Mouse (Mus musculus) heart, embryonic 12.5 days (tissue): Measurements from ENCODE around the gene Polr2b. TPM values are rescaled to one million over a fixed set of nuclear protein-coding genes. Genes with fewer than 3 reads are reported as not detected.

Experiments used
- ATAC-seq: fragments of 200-750 bp; cut with Nextera tagmentation; 2 replicates; pipeline ENCODE4 v1.8.0; 2017; ENCODE audit warnings: moderate TSS enrichment, moderate library complexity; ENCODE audit not compliant: insufficient number of reproducible peaks, low FRiP score
- H3K27ac ChIP-seq: fragments of 300-500 bp; sonication (generic); 2 replicates; pipeline ENCODE4 v1.5.1; 2016; ENCODE audit warnings: mild to moderate bottlenecking, moderate library complexity; ENCODE audit not compliant: poor library complexity, severe bottlenecking
- H3K27me3 ChIP-seq: fragments of 300-500 bp; sonication (generic); replicated peaks from 2 replicates; pipeline ENCODE4 v1.6.1; 2016; ENCODE audit warnings: mild to moderate bottlenecking, moderate library complexity
- H3K36me3 ChIP-seq: fragments of 300-500 bp; sonication (generic); 2 replicates; pipeline ENCODE4 v1.6.1; 2016; ENCODE audit warnings: mild to moderate bottlenecking, moderate library complexity
- H3K4me1 ChIP-seq: fragments of 300-500 bp; sonication (generic); replicated peaks from 2 replicates; pipeline ENCODE4 v1.6.1; 2016; ENCODE audit warnings: mild to moderate bottlenecking
- H3K4me2 ChIP-seq: fragments of 300-500 bp; sonication (generic); 2 replicates; pipeline ENCODE4 v1.6.1; 2016; ENCODE audit warnings: mild to moderate bottlenecking, moderate library complexity
- H3K4me3 ChIP-seq: fragments of 300-500 bp; sonication (generic); 2 replicates; pipeline ENCODE4 v1.5.1; 2016; ENCODE audit warnings: mild to moderate bottlenecking
- H3K9ac ChIP-seq: fragments of 300-500 bp; sonication (generic); 2 replicates; pipeline ENCODE4 v1.6.1; 2016; ENCODE audit warnings: mild to moderate bottlenecking, moderate library complexity
- H3K9me3 ChIP-seq: fragments of 300-500 bp; sonication (generic); replicated peaks from 2 replicates; pipeline ENCODE4 v1.6.1; 2016; ENCODE audit warnings: mild to moderate bottlenecking, moderate library complexity
- WGBS: fragments of 180-500 bp; shearing (Covaris S2); methylation state at CpG from one replicate; pipeline ENCODE4 v1.1.7; 2016; 5-methylcytosine and 5-hydroxymethylcytosine counted together
- polyA plus RNA-seq: library from polyadenylated mRNA; unstranded; fragments of >200 nt; fragmentation: Nextera tagmentation; extraction: Ambion mirVana; gene quantifications from 2 replicates; pipeline ENCODE4 v1.2.1, GENCODE M21; 2016

Gene Polr2b
- polyA plus RNA-seq, 1 experiment from 2014 or later = 46.1 TPM

- WGBS = 80% methylated on average over 9 of the region's 9 CpGs
- 0 out of 2 replicates have a peak, but pooled peaks cover 4% of the 10 kb centered on the region for H3K27me3 ChIP-seq
- H3K36me3 ChIP-seq = peaks cover 42% of the 10 kb centered on the region
- no peaks in the 10 kb centered on the region for H3K9me3 ChIP-seq
- H3K4me1 ChIP-seq = 0 out of 2 replicates have a peak, but pooled peaks cover 8% of the 10 kb centered on the region
- H3K4me3 ChIP-seq = no peak overlapping the region
- no peak for ATAC-seq
- H3K4me2 ChIP-seq = no peak overlapping the region
- no peak overlapping the region for H3K27ac ChIP-seq
- H3K9ac ChIP-seq = no peak overlapping the region
Measured at GRCm38 (mm10) chr5:77351691-77352090, 41.7 kb downstream of the Polr2b start.

- WGBS = 7% methylated on average over 16 of the region's 16 CpGs
- H3K9me3 ChIP-seq = no peaks in the 10 kb centered on the region
- no peak for ATAC-seq
- H3K4me2 ChIP-seq = peak overlapping the region; percentile 57
- peaks cover 16% of the 10 kb centered on the region for H3K36me3 ChIP-seq
- no peak overlapping the region for H3K9ac ChIP-seq
- 0 out of 2 replicates have a peak, but pooled peaks cover 4% of the 10 kb centered on the region for H3K27me3 ChIP-seq
- H3K4me3 ChIP-seq = no peak overlapping the region
- H3K27ac ChIP-seq = no peak overlapping the region
- H3K4me1 ChIP-seq = peaks cover 21% of the 10 kb centered on the region
Measured at GRCm38 (mm10) chr5:77354361-77354787, 44.4 kb downstream of the Polr2b start.

- WGBS = 64% methylated on average over 19 of the region's 19 CpGs
- H3K9me3 ChIP-seq = no peaks in the 10 kb centered on the region
- H3K9ac ChIP-seq = no peak overlapping the region
- H3K4me3 ChIP-seq = no peak overlapping the region
- no peak for ATAC-seq
- H3K27me3 ChIP-seq = 0 out of 2 replicates have a peak, but pooled peaks cover 4% of the 10 kb centered on the region
- peaks cover 21% of the 10 kb centered on the region for H3K4me1 ChIP-seq
- no peak overlapping the region for H3K4me2 ChIP-seq
- peaks cover 4% of the 10 kb centered on the region for H3K36me3 ChIP-seq
- 0 out of 2 replicates have a peak overlapping the region, but pooled peaks have one; percentile 28 for H3K27ac ChIP-seq
Measured at GRCm38 (mm10) chr5:77355307-77356265, 45.6 kb downstream of the Polr2b start.

GRCm38 (mm10) chr5:77357405-77358149 lies 47.6 kb downstream of the Polr2b start:
- Histone ChIP-seq H3K4me3 (peak overlapping the region; percentile 54), H3K4me2 (peak overlapping the region; percentile 72), H3K36me3 (no peaks in the 10 kb centered on the region), H3K4me1 (peaks cover 24% of the 10 kb centered on the region), H3K27me3 (0 out of 2 replicates have a peak, but pooled peaks cover 4% of the 10 kb centered on the region), H3K9me3 (no peaks in the 10 kb centered on the region), H3K9ac (peak overlapping the region; percentile 69), H3K27ac (peak overlapping the region; percentile 48; the same call in 1 of the 2 replicates)
- WGBS = 14% methylated on average over 22 of the region's 22 CpGs
- peak; percentile 80 for ATAC-seq

GRCm38 (mm10) chr5:77358347-77358746 lies 48.4 kb downstream of the Polr2b start:
- peak overlapping the region; percentile 54 for H3K4me3 ChIP-seq
- 0 out of 2 replicates have a peak, but pooled peaks cover 4% of the 10 kb centered on the region for H3K27me3 ChIP-seq
- H3K9me3 ChIP-seq = no peaks in the 10 kb centered on the region
- H3K27ac ChIP-seq = peak overlapping the region; percentile 48; the same call in 1 of the 2 replicates
- H3K4me1 ChIP-seq = peaks cover 24% of the 10 kb centered on the region
- H3K9ac ChIP-seq = peak overlapping the region; percentile 69
- H3K36me3 ChIP-seq = no peaks in the 10 kb centered on the region
- WGBS = 3% methylated on average over 10 of the region's 10 CpGs
- H3K4me2 ChIP-seq = peak overlapping the region; percentile 72
- ATAC-seq = peak; percentile 71

- Histone ChIP-seq H3K9me3 (no peaks in the 10 kb centered on the region), H3K4me3 (no peak overlapping the region), H3K27me3 (0 out of 2 replicates have a peak, but pooled peaks cover 4% of the 10 kb centered on the region), H3K9ac (no peak overlapping the region), H3K4me1 (peaks cover 28% of the 10 kb centered on the region), H3K4me2 (no peak overlapping the region), H3K27ac (no peak overlapping the region), H3K36me3 (no peaks in the 10 kb centered on the region)
- ATAC-seq = no peak
- 81% methylated on average over 4 of the region's 4 CpGs for WGBS
Measured at GRCm38 (mm10) chr5:77359971-77360370, 50.0 kb downstream of the Polr2b start.

- WGBS = 55% methylated on average over 4 of the region's 4 CpGs
- ATAC-seq = no peak
- no peak overlapping the region for H3K4me3 ChIP-seq
- H3K4me2 ChIP-seq = no peak overlapping the region
- H3K4me1 ChIP-seq = peaks cover 26% of the 10 kb centered on the region
- no peak overlapping the region for H3K9ac ChIP-seq
- no peak overlapping the region for H3K27ac ChIP-seq
- 0 out of 2 replicates have a peak, but pooled peaks cover 4% of the 10 kb centered on the region for H3K27me3 ChIP-seq
- no peaks in the 10 kb centered on the region for H3K36me3 ChIP-seq
- no peaks in the 10 kb centered on the region for H3K9me3 ChIP-seq
Measured at GRCm38 (mm10) chr5:77361006-77361405, 51.1 kb downstream of the Polr2b start.

- Histone ChIP-seq H3K9ac (no peak overlapping the region), H3K4me3 (no peak overlapping the region), H3K36me3 (no peaks in the 10 kb centered on the region), H3K27me3 (no peaks in the 10 kb centered on the region), H3K9me3 (no peaks in the 10 kb centered on the region), H3K27ac (no peak overlapping the region), H3K4me2 (no peak overlapping the region), H3K4me1 (peaks cover 23% of the 10 kb centered on the region)
- 39% methylated on average over 3 of the region's 3 CpGs for WGBS
- ATAC-seq = no peak
Measured at GRCm38 (mm10) chr5:77362120-77362519, 52.2 kb downstream of the Polr2b start.

GRCm38 (mm10) chr5:77363650-77364049 lies 53.7 kb downstream of the Polr2b start:
- H3K27me3 ChIP-seq = no peaks in the 10 kb centered on the region
- H3K27ac ChIP-seq = no peak overlapping the region
- peaks cover 20% of the 10 kb centered on the region for H3K4me1 ChIP-seq
- H3K36me3 ChIP-seq = no peaks in the 10 kb centered on the region
- H3K4me3 ChIP-seq = no peak overlapping the region
- H3K9ac ChIP-seq = no peak overlapping the region
- ATAC-seq = no peak
- no peak overlapping the region for H3K4me2 ChIP-seq
- 84% methylated on average over 6 of the region's 6 CpGs for WGBS
- H3K9me3 ChIP-seq = no peaks in the 10 kb centered on the region

- H3K36me3 ChIP-seq = no peaks in the 10 kb centered on the region
- ATAC-seq = no peak
- no peak overlapping the region for H3K27ac ChIP-seq
- no peak overlapping the region for H3K4me2 ChIP-seq
- H3K27me3 ChIP-seq = no peaks in the 10 kb centered on the region
- peaks cover 25% of the 10 kb centered on the region for H3K4me1 ChIP-seq
- 80% methylated on average over 3 of the region's 3 CpGs for WGBS
- no peak overlapping the region for H3K4me3 ChIP-seq
- H3K9me3 ChIP-seq = no peaks in the 10 kb centered on the region
- no peak overlapping the region for H3K9ac ChIP-seq
Measured at GRCm38 (mm10) chr5:77364443-77365038, 54.6 kb downstream of the Polr2b start.
